Mouse (Mus musculus): ENCODE measurements around the gene Bbs1.

Gene Bbs1

GRCm38 (mm10) chr19:4883961-4884360 is 22.5 kb downstream of the Bbs1 start:
- no peak for DNase-seq (ENCODE audit: low read depth, low spot score)

- no peak for DNase-seq (ENCODE audit: low read depth, low spot score)
Measured at GRCm38 (mm10) chr19:4879324-4879703, 27.1 kb downstream of the Bbs1 start.

- peak; percentile 98 for DNase-seq (ENCODE audit: low read depth, low spot score)
Measured at GRCm38 (mm10) chr19:4878405-4879323, 27.8 kb downstream of the Bbs1 start, which contains the start of gene Zdhhc24. Gene Zdhhc24, plus strand, starts transcription at chr19:4878668.

GRCm38 (mm10) chr19:4877785-4878184 is 28.6 kb downstream of the Bbs1 start, which contains the start of gene Actn3:
Gene Actn3, minus strand, starts transcription at chr19:4877909.
- no peak for DNase-seq (ENCODE audit: low read depth, low spot score)

GRCm38 (mm10) chr19:4876755-4877154 is 29.7 kb downstream of the Bbs1 start:
- DNase-seq (ENCODE audit: low read depth, low spot score), result no peak

GRCm38 (mm10) chr19:4876241-4876640 is 30.2 kb downstream of the Bbs1 start:
- no peak for DNase-seq (ENCODE audit: low read depth, low spot score)

GRCm38 (mm10) chr19:4874613-4875012 is 31.8 kb downstream of the Bbs1 start:
- DNase-seq (ENCODE audit: low read depth, low spot score), result peak; percentile 54

GRCm38 (mm10) chr19:4865147-4865546 is 41.3 kb downstream of the Bbs1 start:
- peak; percentile 90 for DNase-seq (ENCODE audit: low read depth, low spot score)

- DNase-seq (ENCODE audit: low read depth, low spot score), result no peak
Measured at GRCm38 (mm10) chr19:4863048-4863447, 43.4 kb downstream of the Bbs1 start.

- no peak for DNase-seq (ENCODE audit: low read depth, low spot score)
Measured at GRCm38 (mm10) chr19:4859081-4859480, 47.3 kb downstream of the Bbs1 start.

- DNase-seq (ENCODE audit: low read depth, low spot score), result no peak
Measured at GRCm38 (mm10) chr19:4855951-4856350, 50.5 kb downstream of the Bbs1 start.

- no peak for DNase-seq (ENCODE audit: low read depth, low spot score)
Measured at GRCm38 (mm10) chr19:4855470-4855820, 51.0 kb downstream of the Bbs1 start.

GRCm38 (mm10) chr19:4854552-4855469 is 51.6 kb downstream of the Bbs1 start, which contains the start of gene Ctsf:
Gene Ctsf, plus strand, starts transcription at chr19:4855130.
- peak; percentile 69 for DNase-seq (ENCODE audit: low read depth, low spot score)

- peak; percentile 75 for DNase-seq (ENCODE audit: low read depth, low spot score)
Measured at GRCm38 (mm10) chr19:4850281-4850680, 56.1 kb downstream of the Bbs1 start.

- peak; percentile 95 for DNase-seq (ENCODE audit: low read depth, low spot score)
Measured at GRCm38 (mm10) chr19:4849800-4850199, 56.6 kb downstream of the Bbs1 start.

GRCm38 (mm10) chr19:4847490-4847889 is 58.9 kb downstream of the Bbs1 start:
- peak; percentile 82 for DNase-seq (ENCODE audit: low read depth, low spot score)

- no peak for DNase-seq (ENCODE audit: low read depth, low spot score)
Measured at GRCm38 (mm10) chr19:4845846-4846245, 60.6 kb downstream of the Bbs1 start.

GRCm38 (mm10) chr19:4842611-4843010 is 63.8 kb downstream of the Bbs1 start:
- no peak for DNase-seq (ENCODE audit: low read depth, low spot score)

GRCm38 (mm10) chr19:4840848-4841247 is 65.6 kb downstream of the Bbs1 start:
- DNase-seq (ENCODE audit: low read depth, low spot score), result no peak

GRCm38 (mm10) chr19:4839149-4839548 is 67.3 kb downstream of the Bbs1 start, which contains the start of the genes Ccs and Ccdc87:
Gene Ccs, minus strand, starts transcription at chr19:4839332.
Gene Ccdc87, plus strand, starts transcription at chr19:4839366.
- peak; percentile 98 for DNase-seq (ENCODE audit: low read depth, low spot score)

- no peak for DNase-seq (ENCODE audit: low read depth, low spot score)
Measured at GRCm38 (mm10) chr19:4838526-4839140, 67.8 kb downstream of the Bbs1 start.

- no peak for DNase-seq (ENCODE audit: low read depth, low spot score)
Measured at GRCm38 (mm10) chr19:4837049-4837448, 69.4 kb downstream of the Bbs1 start.

Measured in ES-CJ7 (cell line).